In genomic region chr13:9757842-9758491, GRCm38 (mm10) we compare ENCODE assay signal across 11 mouse cellular contexts. TPM values are rescaled to one million over a fixed set of nuclear protein-coding genes. Genes with fewer than 3 reads are reported as not detected.
A peak's percentile ranks its signal among the peaks of the same experiment; 100 is the strongest.
DNase-seq lines count a peak whose midpoint lies in the region; ATAC-seq and TF ChIP-seq lines count a peak whose summit lies in the region.
"Had no signal": no experiment of that assay in that cellular context is flagged by ENCODE, and none has a peak within 500 bp of the region (broad histone marks: within the 10 kb centered on the region; RNA-seq: fewer than 3 reads in every experiment).

No protein-coding gene starts in this region.

- no peak overlapping the region for H3K4me3 ChIP-seq in lung, postnatal 0 days (ENCODE audit: low read depth, low read length)
- no peak overlapping the region for H3K4me3 ChIP-seq in intestine, embryonic 14.5 days (ENCODE audit: low read depth, low read length)
- H3K4me3 ChIP-seq: heart, embryonic 12.5 days had no signal

- WGBS in lung, postnatal 0 days = 43% methylated on average over 9 of the region's 9 CpGs
- WGBS in intestine, embryonic 14.5 days = 41% methylated on average over 9 of the region's 9 CpGs

- H3K9me3 ChIP-seq in lung, postnatal 0 days (ENCODE audit: low read length) = no peaks in the 10 kb centered on the region
- no peaks in the 10 kb centered on the region for H3K9me3 ChIP-seq in intestine, embryonic 14.5 days (ENCODE audit: control insufficient read depth, low read length)
- H3K9me3 ChIP-seq: heart, embryonic 12.5 days had no signal

- ATAC-seq in lung, postnatal 0 days = peak; percentile 77
- ATAC-seq in intestine, embryonic 14.5 days (replicated peaks; ENCODE audit: low FRiP score, low TSS enrichment, low read depth) = 0 out of 2 replicates have a peak, but pooled peaks have one; percentile 48

- H3K27ac ChIP-seq in lung, postnatal 0 days (ENCODE audit: low read length) = no peak overlapping the region
- 0 out of 2 replicates have a peak overlapping the region, but pooled peaks have one; percentile 8 for H3K27ac ChIP-seq in intestine, embryonic 14.5 days (ENCODE audit: low read depth)

- no peak overlapping the region for H3K9ac ChIP-seq in lung, postnatal 0 days (replicated peaks; ENCODE audit: low read depth)
- no peak overlapping the region for H3K9ac ChIP-seq in intestine, embryonic 14.5 days (ENCODE audit: low read length)
- H3K9ac ChIP-seq: heart, embryonic 12.5 days had no signal

- H3K27me3 ChIP-seq in lung, postnatal 0 days (replicated peaks; ENCODE audit: insufficient read depth, low read length) = no peaks in the 10 kb centered on the region
- H3K27me3 ChIP-seq in intestine, embryonic 14.5 days (replicated peaks; ENCODE audit: control insufficient read depth, insufficient read depth, low read length) = no peaks in the 10 kb centered on the region
- H3K27me3 ChIP-seq: heart, embryonic 12.5 days had no signal

- peaks cover 10% of the 10 kb centered on the region; the same call in 1 of the 2 replicates for H3K4me1 ChIP-seq in lung, postnatal 0 days (ENCODE audit: insufficient read depth, low read depth, low read length)
- H3K4me1 ChIP-seq in intestine, embryonic 14.5 days (replicated peaks; ENCODE audit: control insufficient read depth, insufficient read depth, low read length) = peaks cover 43% of the 10 kb centered on the region

- H3K4me2 ChIP-seq in lung, postnatal 0 days (replicated peaks; ENCODE audit: low read depth, low read length) = peak overlapping the region; percentile 28; the same call in 1 of the 2 replicates
- H3K4me2 ChIP-seq in intestine, embryonic 14.5 days (ENCODE audit: low read length) = peak overlapping the region; percentile 18
- H3K4me2 ChIP-seq: heart, embryonic 12.5 days had no signal

- DNase-seq in frontal cortex, postnatal 36 days (ENCODE audit: low spot score in 2 of 2) = peak; percentile 26 to 48
- no peak for DNase-seq in frontal cortex, postnatal 14 days (ENCODE audit: low spot score in 2 of 2)
- peak; percentile 86 for DNase-seq in lung, postnatal 0 days (ENCODE audit: low spot score)
- DNase-seq in lung, adult 18-20 months = no peak
- DNase-seq in intestine, embryonic 14.5 days (ENCODE audit: low spot score) = no peak
- DNase-seq in right cerebral cortex, postnatal 14 days = peak; percentile 23
- DNase-seq in layer of hippocampus, postnatal 10 days (ENCODE audit: low spot score in 2 of 2) = no peak
- no peak for DNase-seq in testis, postnatal 14 days (ENCODE audit: low spot score)
- DNase-seq: layer of hippocampus, postnatal 36 days; thymus, adult 18-20 months had no signal

- TF ChIP-seq CTCF in lung, postnatal 0 days (IDR thresholded peaks at IDR 0.05) = no peak

- TF ChIP-seq EP300 in lung, postnatal 0 days (IDR thresholded peaks at IDR 0.05) = no peak

- no peaks in the 10 kb centered on the region for H3K36me3 ChIP-seq in lung, postnatal 0 days (ENCODE audit: insufficient read depth, low read length)
- no peaks in the 10 kb centered on the region for H3K36me3 ChIP-seq in intestine, embryonic 14.5 days (ENCODE audit: control insufficient read depth, insufficient read depth, low read length)

RNA-seq across cellular contexts. Expression of gene Zmynd11, which starts 7.2 kb away (rescaled TPM):
- 78.1 and 86.8 TPM in 2 replicates for polyA plus RNA-seq in lung, postnatal 0 days (2015; fragmentation: Nextera tagmentation; extraction: Ambion mirVana)
- 117 and 123 TPM in 2 replicates for polyA plus RNA-seq in intestine, embryonic 14.5 days (2014; fragmentation: Nextera tagmentation; extraction: Ambion mirVana)
- total RNA-seq in layer of hippocampus, postnatal 10 days (2021) = 100 to 1,000 TPM; 238 to 261 TPM

Comparison
In these comparisons a context has a peak if more than half of its experiments do, and no peak if none do; other contexts are left out.
1. DNase-seq: peak in frontal cortex, postnatal 36 days (2 of 2), lung, postnatal 0 days (single experiment) and right cerebral cortex, postnatal 14 days (single experiment); none in frontal cortex, postnatal 14 days (0 of 2), lung, adult 18-20 months (0 of 2), intestine, embryonic 14.5 days (single experiment), layer of hippocampus, postnatal 10 days (0 of 2) and testis, postnatal 14 days (single experiment).